Mouse (Mus musculus) embryonic facial prominence, embryonic 15.5 days (tissue): ENCODE results near the gene Hpcal1. TPM values are rescaled to one million over a fixed set of nuclear protein-coding genes. Genes with fewer than 3 reads are reported as not detected.

Source experiments
- ATAC-seq: fragments of 200-750 bp; cut with Nextera tagmentation; 2 replicates; pipeline ENCODE4 v1.8.0; 2017; ENCODE audit warnings: low read depth, moderate TSS enrichment; ENCODE audit not compliant: insufficient number of reproducible peaks, low FRiP score, low TSS enrichment
- H3K27ac ChIP-seq: fragments of 300-500 bp; sonication (generic); replicated peaks from 2 replicates; pipeline ENCODE4 v1.5.1; 2015; ENCODE audit warnings: mild to moderate bottlenecking, inconsistent platforms
- H3K27me3 ChIP-seq: fragments of 300-500 bp; sonication (generic); 2 replicates; pipeline ENCODE4 v1.6.1; 2015; ENCODE audit warnings: inconsistent platforms
- H3K36me3 ChIP-seq: fragments of 300-500 bp; sonication (generic); 2 replicates; pipeline ENCODE4 v1.6.1; 2015; ENCODE audit warnings: mild to moderate bottlenecking, inconsistent platforms
- H3K4me1 ChIP-seq: fragments of 300-500 bp; sonication (generic); 2 replicates; pipeline ENCODE4 v1.6.1; 2015; ENCODE audit warnings: inconsistent platforms
- H3K4me2 ChIP-seq: fragments of 300-500 bp; sonication (generic); replicated peaks from 2 replicates; pipeline ENCODE4 v1.6.1; 2015; ENCODE audit warnings: mild to moderate bottlenecking, inconsistent platforms
- H3K4me3 ChIP-seq: fragments of 300-500 bp; sonication (generic); replicated peaks from 2 replicates; pipeline ENCODE4 v1.5.1; 2015; ENCODE audit warnings: mild to moderate bottlenecking, inconsistent platforms
- H3K9ac ChIP-seq: fragments of 300-500 bp; sonication (generic); 2 replicates; pipeline ENCODE4 v1.6.1; 2015; ENCODE audit warnings: inconsistent platforms
- H3K9me3 ChIP-seq: fragments of 300-500 bp; sonication (generic); replicated peaks from 2 replicates; pipeline ENCODE4 v1.6.1; 2016; ENCODE audit warnings: inconsistent platforms
- WGBS: fragments of 180-500 bp; shearing (Covaris S2); methylation state at CpG from one replicate; pipeline ENCODE4 v1.1.7; 2015; 5-methylcytosine and 5-hydroxymethylcytosine counted together
- polyA plus RNA-seq: library from polyadenylated mRNA; unstranded; fragments of >200 nt; fragmentation: Nextera tagmentation; extraction: Ambion mirVana; gene quantifications from 2 replicates; pipeline ENCODE4 v1.2.1, GENCODE M21; 2015

Gene Hpcal1
- polyA plus RNA-seq, 1 experiment from 2014 or later = 60.5 TPM

- no peak overlapping the region for H3K4me2 ChIP-seq
- H3K27me3 ChIP-seq = no peaks in the 10 kb centered on the region
- H3K36me3 ChIP-seq = no peaks in the 10 kb centered on the region
- no peak overlapping the region for H3K4me3 ChIP-seq
- H3K9me3 ChIP-seq = no peaks in the 10 kb centered on the region
- ATAC-seq = no peak
- no peak overlapping the region for H3K27ac ChIP-seq
- 72% methylated on average over 7 of the region's 7 CpGs for WGBS
- H3K4me1 ChIP-seq = peaks cover 79% of the 10 kb centered on the region
- no peak overlapping the region for H3K9ac ChIP-seq
Measured at GRCm38 (mm10) chr12:17745431-17745830, 54.8 kb downstream of the Hpcal1 start.

DNA sequence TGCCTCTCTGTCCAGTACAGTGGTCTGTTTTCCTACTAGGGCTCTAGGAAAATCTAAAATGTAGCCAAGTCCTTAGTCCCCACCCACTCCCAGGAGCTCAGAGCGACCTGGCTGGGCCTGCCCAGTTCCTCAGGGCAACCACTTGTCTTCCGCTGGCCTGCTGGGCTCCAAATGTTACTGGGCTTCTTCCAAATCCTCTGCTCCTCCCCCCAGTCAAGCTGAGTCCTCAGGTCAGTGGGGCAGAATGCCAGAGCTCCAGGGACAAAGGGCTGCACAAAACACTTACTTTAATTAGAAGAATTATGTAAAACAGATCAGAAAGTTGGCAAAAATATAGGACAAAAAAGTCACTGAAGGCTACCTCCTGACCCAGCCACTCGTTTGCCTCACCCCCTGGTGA lies 56.1 kb downstream of the Hpcal1 start:
- H3K27ac ChIP-seq = 0 out of 2 replicates have a peak overlapping the region, but pooled peaks have one; percentile 28
- ATAC-seq = 0 out of 2 replicates have a peak, but pooled peaks have one; percentile 27
- H3K4me1 ChIP-seq = peaks cover 73% of the 10 kb centered on the region

DNA sequence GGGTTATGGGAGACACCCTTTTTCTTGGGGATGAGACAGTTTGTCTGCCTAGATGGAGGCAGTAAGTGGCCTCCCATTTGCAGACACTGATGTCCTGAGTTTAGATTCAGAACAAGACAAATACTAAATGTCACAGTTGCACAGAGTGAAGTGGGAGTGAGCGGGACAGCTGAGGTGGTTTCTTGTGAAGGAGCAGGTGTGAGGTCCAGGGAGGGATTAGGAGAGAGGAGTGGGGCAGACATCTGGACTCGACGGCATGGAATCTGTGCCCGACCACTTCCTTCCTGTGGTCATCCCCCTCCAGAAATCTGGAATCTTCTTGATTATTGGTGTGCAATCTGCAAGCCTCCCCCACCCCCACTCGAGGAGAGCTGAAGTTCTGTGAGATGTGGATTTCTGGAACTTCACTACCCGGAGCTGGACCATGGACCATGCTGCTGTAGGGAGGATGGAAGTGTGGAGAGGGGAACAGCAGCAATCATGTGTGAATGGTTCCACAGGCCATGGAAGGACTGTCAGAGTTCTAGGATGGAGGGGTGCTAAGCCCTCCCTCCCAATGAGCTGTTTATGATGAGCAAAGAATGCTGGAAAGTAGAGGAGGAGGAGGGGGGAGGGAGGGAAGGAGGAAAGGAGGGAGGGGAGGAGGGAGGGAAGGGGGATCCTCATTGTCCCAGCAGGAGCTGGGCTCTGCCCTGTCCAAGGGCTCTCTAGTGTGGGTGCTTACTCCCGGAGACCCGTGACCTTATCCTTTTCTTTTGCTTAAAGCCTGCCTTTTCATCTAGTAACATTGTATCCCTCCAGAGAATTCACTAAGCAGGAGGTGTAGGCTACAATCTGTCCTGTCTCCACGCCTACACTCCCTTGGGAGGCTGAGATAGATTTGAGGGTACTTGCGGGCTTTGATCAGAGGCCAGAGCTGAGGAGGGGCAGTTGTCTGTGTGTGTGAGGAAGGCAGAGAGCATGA lies 56.8 kb downstream of the Hpcal1 start:
- H3K27ac ChIP-seq = no peak overlapping the region
- no peaks in the 10 kb centered on the region for H3K27me3 ChIP-seq
- H3K4me3 ChIP-seq = no peak overlapping the region
- no peak overlapping the region for H3K4me2 ChIP-seq
- H3K9ac ChIP-seq = no peak overlapping the region
- H3K9me3 ChIP-seq = no peaks in the 10 kb centered on the region
- peaks cover 65% of the 10 kb centered on the region for H3K4me1 ChIP-seq
- 0 out of 2 replicates have a peak, but pooled peaks have one; percentile 15 for ATAC-seq
- 38% methylated on average over 10 of the region's 10 CpGs for WGBS
- no peaks in the 10 kb centered on the region for H3K36me3 ChIP-seq

More for the DNA sequence above, 56.1 kb downstream of the Hpcal1 start:
- H3K9me3 ChIP-seq = no peaks in the 10 kb centered on the region
- no peak overlapping the region for H3K9ac ChIP-seq
- 14% methylated on average over 3 of the region's 3 CpGs for WGBS
- no peaks in the 10 kb centered on the region for H3K36me3 ChIP-seq
- no peak overlapping the region for H3K4me2 ChIP-seq
- no peaks in the 10 kb centered on the region for H3K27me3 ChIP-seq
- no peak overlapping the region for H3K4me3 ChIP-seq

- ATAC-seq = no peak
- no peaks in the 10 kb centered on the region for H3K9me3 ChIP-seq
- no peak overlapping the region for H3K4me2 ChIP-seq
- 47% methylated on average over 4 of the region's 4 CpGs for WGBS
- H3K27me3 ChIP-seq = no peaks in the 10 kb centered on the region
- H3K4me1 ChIP-seq = peaks cover 59% of the 10 kb centered on the region
- no peak overlapping the region for H3K27ac ChIP-seq
- H3K9ac ChIP-seq = no peak overlapping the region
- no peak overlapping the region for H3K4me3 ChIP-seq
- no peaks in the 10 kb centered on the region for H3K36me3 ChIP-seq
Measured at GRCm38 (mm10) chr12:17748155-17748529, 57.5 kb downstream of the Hpcal1 start.

DNA sequence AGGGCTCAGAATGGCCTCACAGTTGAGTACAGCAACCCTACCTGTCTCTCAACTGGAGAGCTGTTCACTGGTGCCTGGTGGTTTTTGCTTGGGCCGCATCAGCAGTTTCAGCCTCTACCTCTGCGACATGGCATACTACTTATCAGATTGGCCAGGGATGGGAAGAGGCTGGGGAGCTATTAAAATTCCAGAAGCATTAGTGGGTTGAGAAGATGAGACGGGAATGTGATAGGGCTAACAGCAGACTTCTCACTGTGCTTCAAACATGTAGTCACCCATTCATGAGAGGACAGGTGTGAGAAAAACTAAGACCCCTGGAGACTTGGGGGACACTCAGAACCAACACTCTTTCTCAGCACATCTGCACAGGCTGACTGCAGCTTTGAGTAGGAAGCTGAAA lies 59.1 kb downstream of the Hpcal1 start:
- Histone ChIP-seq H3K9me3 (no peaks in the 10 kb centered on the region), H3K9ac (no peak overlapping the region), H3K36me3 (no peaks in the 10 kb centered on the region), H3K4me3 (no peak overlapping the region), H3K27ac (0 out of 2 replicates have a peak overlapping the region, but pooled peaks have one; percentile 5), H3K4me2 (no peak overlapping the region), H3K4me1 (peaks cover 50% of the 10 kb centered on the region), H3K27me3 (no peaks in the 10 kb centered on the region)
- no peak for ATAC-seq
- 45% methylated on average over 3 of the region's 3 CpGs for WGBS

- Histone ChIP-seq H3K36me3 (no peaks in the 10 kb centered on the region), H3K9me3 (no peaks in the 10 kb centered on the region), H3K4me3 (no peak overlapping the region), H3K9ac (no peak overlapping the region), H3K27ac (0 out of 2 replicates have a peak overlapping the region, but pooled peaks have one; percentile 5), H3K4me1 (peaks cover 44% of the 10 kb centered on the region), H3K27me3 (no peaks in the 10 kb centered on the region), H3K4me2 (no peak overlapping the region)
- WGBS = 46% methylated on average over 4 of the region's 4 CpGs
- no peak for ATAC-seq
Measured at GRCm38 (mm10) chr12:17750500-17750899, 59.8 kb downstream of the Hpcal1 start.

DNA sequence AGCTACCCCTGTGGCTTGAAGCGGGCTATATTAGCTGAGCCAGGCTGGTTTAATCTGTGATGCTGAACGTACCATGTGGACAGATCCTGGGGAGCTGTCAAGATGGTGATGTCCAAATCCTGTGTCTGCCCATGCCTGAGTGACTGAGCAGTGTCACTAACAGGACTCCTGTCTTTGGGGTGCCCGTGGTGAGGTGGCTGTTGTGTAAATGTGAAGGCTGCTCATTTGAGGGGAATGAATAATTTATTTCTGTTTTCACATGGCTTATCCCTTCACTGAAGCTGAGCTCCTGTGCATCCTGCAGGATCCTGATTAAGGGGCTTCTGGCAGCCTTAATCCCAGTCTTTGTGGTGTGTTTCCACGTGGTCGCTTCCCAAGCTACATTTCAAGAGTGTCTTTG lies 62.2 kb downstream of the Hpcal1 start:
- Histone ChIP-seq H3K4me2 (no peak overlapping the region), H3K9me3 (no peaks in the 10 kb centered on the region), H3K4me3 (no peak overlapping the region), H3K9ac (no peak overlapping the region), H3K36me3 (no peaks in the 10 kb centered on the region), H3K27ac (no peak overlapping the region), H3K27me3 (no peaks in the 10 kb centered on the region), H3K4me1 (peaks cover 21% of the 10 kb centered on the region)
- ATAC-seq = no peak
- 37% methylated on average over 5 of the region's 5 CpGs for WGBS

- H3K4me2 ChIP-seq = no peak overlapping the region
- no peak overlapping the region for H3K4me3 ChIP-seq
- ATAC-seq = no peak
- H3K4me1 ChIP-seq = peaks cover 11% of the 10 kb centered on the region
- no peaks in the 10 kb centered on the region for H3K27me3 ChIP-seq
- H3K36me3 ChIP-seq = no peaks in the 10 kb centered on the region
- no peak overlapping the region for H3K9ac ChIP-seq
- no peak overlapping the region for H3K27ac ChIP-seq
- 76% methylated on average over 1 of the region's 1 CpGs for WGBS
- no peaks in the 10 kb centered on the region for H3K9me3 ChIP-seq
Measured at GRCm38 (mm10) chr12:17754771-17755170, 64.1 kb downstream of the Hpcal1 start.

GRCm38 (mm10) chr12:17756891-17757290 lies 66.2 kb downstream of the Hpcal1 start:
- ATAC-seq = no peak
- WGBS = 73% methylated on average over 4 of the region's 4 CpGs
- Histone ChIP-seq H3K27ac (no peak overlapping the region), H3K36me3 (no peaks in the 10 kb centered on the region), H3K9ac (no peak overlapping the region), H3K4me1 (no peaks in the 10 kb centered on the region), H3K27me3 (no peaks in the 10 kb centered on the region), H3K4me3 (no peak overlapping the region), H3K4me2 (no peak overlapping the region), H3K9me3 (no peaks in the 10 kb centered on the region)

DNA sequence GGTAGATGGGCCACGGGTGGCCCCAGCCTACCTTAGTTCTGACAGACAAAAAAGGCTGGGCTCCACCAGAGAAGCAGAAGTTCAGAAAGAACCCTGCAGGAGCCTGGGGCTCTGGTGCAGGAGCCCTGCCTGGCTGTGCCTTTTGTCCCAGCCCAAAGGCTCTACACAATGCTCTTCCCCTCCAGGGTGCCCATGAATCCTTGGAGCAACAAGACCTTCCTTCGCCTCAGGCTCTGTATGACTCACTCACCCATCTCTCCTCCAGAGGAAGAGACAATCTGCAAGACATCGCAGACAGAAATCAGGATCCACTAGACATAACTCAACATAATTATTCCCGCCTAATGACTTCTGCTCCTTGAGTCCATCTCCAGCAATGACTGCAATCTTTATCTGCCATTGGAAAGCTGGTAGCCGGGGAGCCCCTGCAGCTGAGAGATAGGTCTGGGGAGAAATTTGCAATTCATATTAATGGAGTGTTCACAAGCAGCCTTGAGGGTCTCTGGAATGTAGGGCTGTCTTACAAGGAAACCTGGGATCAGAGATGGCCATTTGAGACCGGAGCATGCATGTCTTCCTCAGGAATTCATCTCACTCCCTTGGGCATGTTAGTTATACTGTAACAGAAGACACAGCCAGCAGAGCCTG lies 71.8 kb downstream of the Hpcal1 start:
- Histone ChIP-seq H3K4me2 (no peak overlapping the region), H3K27ac (0 out of 2 replicates have a peak overlapping the region, but pooled peaks have one; percentile 11), H3K36me3 (no peaks in the 10 kb centered on the region), H3K4me1 (0 out of 2 replicates have a peak, but pooled peaks cover 7% of the 10 kb centered on the region), H3K9me3 (no peaks in the 10 kb centered on the region), H3K27me3 (no peaks in the 10 kb centered on the region), H3K4me3 (no peak overlapping the region), H3K9ac (no peak overlapping the region)
- 50% methylated on average over 6 of the region's 6 CpGs for WGBS
- no peak for ATAC-seq

GRCm38 (mm10) chr12:17763054-17763453 lies 72.4 kb downstream of the Hpcal1 start:
- ATAC-seq = no peak
- no peak overlapping the region for H3K9ac ChIP-seq
- H3K9me3 ChIP-seq = no peaks in the 10 kb centered on the region
- 0 out of 2 replicates have a peak, but pooled peaks cover 7% of the 10 kb centered on the region for H3K4me1 ChIP-seq
- H3K36me3 ChIP-seq = no peaks in the 10 kb centered on the region
- H3K27me3 ChIP-seq = no peaks in the 10 kb centered on the region
- H3K27ac ChIP-seq = 0 out of 2 replicates have a peak overlapping the region, but pooled peaks have one; percentile 11
- H3K4me2 ChIP-seq = no peak overlapping the region
- H3K4me3 ChIP-seq = no peak overlapping the region
